Mouse (Mus musculus) heart, postnatal 0 days (tissue): ENCODE data around the gene Dock1. TPM values are rescaled to one million over a fixed set of nuclear protein-coding genes. Genes with fewer than 3 reads are reported as not detected.
A peak's percentile ranks its signal among the peaks of the same experiment; 100 is the strongest.

Source experiments
- ATAC-seq: fragments of 200-750 bp; cut with Nextera tagmentation; 2 replicates; pipeline ENCODE4 v1.8.0; 2017; ENCODE audit warnings: low read depth, moderate number of reproducible peaks, moderate library complexity; ENCODE audit not compliant: insufficient read depth
- DNase-seq: peaks from one replicate; pipeline ENCODE4 v3.0.0-alpha.2; 2016; ENCODE audit warnings: low spot score
- H3K27ac ChIP-seq: fragments of 300-500 bp; sonication (generic); 2 replicates; pipeline ENCODE4 v1.5.1; 2014; ENCODE audit warnings: low read depth, mild to moderate bottlenecking
- H3K27me3 ChIP-seq: fragments of 300-500 bp; sonication (generic); 2 replicates; pipeline ENCODE4 v1.6.1; 2014; ENCODE audit warnings: low read length, mixed read lengths; ENCODE audit not compliant: control insufficient read depth, insufficient read depth
- H3K36me3 ChIP-seq: fragments of 300-500 bp; sonication (generic); replicated peaks from 2 replicates; pipeline ENCODE4 v1.6.1; 2014; ENCODE audit warnings: low read length, mixed read lengths; ENCODE audit not compliant: control insufficient read depth, insufficient read depth
- H3K4me1 ChIP-seq: fragments of 300-500 bp; sonication (generic); 2 replicates; pipeline ENCODE4 v1.6.1; 2014; ENCODE audit warnings: antibody characterized with exemption; ENCODE audit not compliant: control insufficient read depth, insufficient read depth
- H3K4me2 ChIP-seq: fragments of 300-500 bp; sonication (generic); 2 replicates; pipeline ENCODE4 v1.6.1; 2014; ENCODE audit warnings: low read depth, mild to moderate bottlenecking, low read length, moderate library complexity
- H3K4me3 ChIP-seq: fragments of 300-500 bp; sonication (generic); 2 replicates; pipeline ENCODE4 v1.5.1; 2014; ENCODE audit warnings: low read depth, low read length
- H3K9ac ChIP-seq: fragments of 300-500 bp; sonication (generic); replicated peaks from 2 replicates; pipeline ENCODE4 v1.6.1; 2014; ENCODE audit warnings: low read depth, low read length, mixed read lengths
- H3K9me3 ChIP-seq: fragments of 300-500 bp; sonication (generic); replicated peaks from 2 replicates; pipeline ENCODE4 v1.6.1; 2016; ENCODE audit warnings: low read length; ENCODE audit not compliant: control insufficient read depth
- CTCF ChIP-seq: IDR thresholded peaks from 2 replicates; pipeline ENCODE4 v1.5.1; 2016; ENCODE audit warnings: antibody characterized with exemption, control low read depth, low read depth
- EP300 ChIP-seq: IDR thresholded peaks from 2 replicates; pipeline ENCODE4 v1.6.1; 2016; ENCODE audit warnings: antibody characterized with exemption, low read depth
- WGBS: fragments of 180-500 bp; shearing (Covaris S2); extraction: QIAGEN DNeasy Blood & Tissue Kit; methylation state at CpG from one replicate; pipeline ENCODE4 v1.1.7; 2014; 5-methylcytosine and 5-hydroxymethylcytosine counted together
- polyA plus RNA-seq: library from polyadenylated mRNA; unstranded; fragments of >200 nt; fragmentation: Nextera tagmentation; extraction: Ambion mirVana; gene quantifications from 2 replicates; pipeline ENCODE4 v1.2.1, GENCODE M21; 2015
- total RNA-seq: library from RNA; depleted of rRNA; stranded (reverse); fragments of >200 nt; gene quantifications from 2 replicates; pipeline ENCODE4 v1.2.3, GENCODE M21; 2014; ENCODE audit warnings: low replicate concordance

The Dock1 gene
- total and polyA plus RNA-seq, 2 experiments from 2014 or later: 9.7 to 15.2 TPM

DNA sequence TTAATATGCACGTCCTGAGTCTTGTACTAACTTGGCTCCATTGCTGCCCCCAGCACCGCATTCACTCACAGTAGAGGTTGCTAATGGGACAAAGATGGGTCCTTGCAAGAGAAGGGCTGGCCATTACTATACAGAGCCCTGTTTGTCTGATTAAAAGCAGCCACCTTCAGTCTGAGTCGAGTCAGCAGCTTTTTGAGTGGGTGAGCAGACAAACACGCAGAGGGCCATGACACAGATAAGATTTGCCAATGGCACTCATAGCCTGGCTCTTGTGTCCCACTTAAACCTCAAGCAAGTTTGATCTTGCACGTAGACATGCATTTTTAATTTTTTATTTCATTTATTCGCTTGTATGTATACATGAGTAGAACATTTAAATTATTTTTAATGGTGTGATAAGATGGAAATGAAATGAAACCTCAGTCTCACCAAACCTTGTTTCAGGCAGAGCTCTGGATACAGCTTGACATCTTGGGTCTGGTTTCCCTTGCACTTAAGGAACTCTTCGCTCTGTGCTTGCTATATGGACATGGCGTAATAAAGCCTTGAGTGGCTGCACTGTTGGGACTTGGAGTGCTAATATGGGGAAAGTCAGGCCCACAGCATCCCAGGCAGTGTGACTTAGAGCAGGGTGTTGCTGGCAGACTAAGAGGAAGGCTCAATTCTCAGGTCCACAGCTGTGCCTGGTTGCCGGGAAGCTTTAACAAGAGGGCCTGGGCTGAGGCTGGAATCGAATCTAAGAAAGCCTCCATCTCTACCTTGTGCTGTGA is 455.0 kb downstream of the Dock1 start:
- Histone ChIP-seq H3K27me3 (no peaks in the 10 kb centered on the region), H3K27ac (no peak overlapping the region), H3K36me3 (peaks cover 6% of the 10 kb centered on the region), H3K9me3 (no peaks in the 10 kb centered on the region), H3K4me2 (no peak overlapping the region), H3K4me3 (no peak overlapping the region), H3K9ac (no peak overlapping the region), H3K4me1 (no peaks in the 10 kb centered on the region)
- 75% methylated on average over 10 of the region's 10 CpGs for WGBS
- DNase-seq (no peak), ATAC-seq (no peak)
- TF ChIP-seq CTCF (no peak), EP300 (no peak)

DNA sequence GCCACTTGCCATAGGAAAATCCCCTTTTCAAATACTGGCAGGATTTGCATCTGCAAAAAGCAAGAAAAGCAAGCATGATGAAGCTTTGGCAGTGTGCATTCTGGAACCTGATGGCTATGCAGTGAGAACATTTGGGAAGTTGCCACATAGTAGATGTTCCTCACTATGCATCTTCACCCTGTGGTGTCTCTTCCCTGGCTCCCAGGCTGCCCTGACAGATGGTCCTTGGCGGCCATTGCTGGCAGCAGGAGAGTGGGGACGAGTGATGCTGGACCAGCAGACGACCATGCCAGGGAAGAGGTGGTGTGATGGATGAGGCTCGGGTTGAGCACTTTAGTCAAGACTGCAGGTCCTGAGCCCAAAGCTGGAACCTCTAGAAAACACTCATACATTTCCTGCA is 462.0 kb downstream of the Dock1 start:
- TF ChIP-seq CTCF (no peak), EP300 (no peak)
- ATAC-seq: no peak
- no peak overlapping the region for H3K4me2 ChIP-seq
- H3K9ac ChIP-seq: no peak overlapping the region
- H3K27me3 ChIP-seq: no peaks in the 10 kb centered on the region
- H3K27ac ChIP-seq: no peak overlapping the region
- peaks cover 13% of the 10 kb centered on the region for H3K36me3 ChIP-seq
- DNase-seq: no peak
- no peak overlapping the region for H3K4me3 ChIP-seq
- WGBS: 84% methylated on average over 4 of the region's 4 CpGs
- no peaks in the 10 kb centered on the region for H3K9me3 ChIP-seq
- no peaks in the 10 kb centered on the region for H3K4me1 ChIP-seq

DNA sequence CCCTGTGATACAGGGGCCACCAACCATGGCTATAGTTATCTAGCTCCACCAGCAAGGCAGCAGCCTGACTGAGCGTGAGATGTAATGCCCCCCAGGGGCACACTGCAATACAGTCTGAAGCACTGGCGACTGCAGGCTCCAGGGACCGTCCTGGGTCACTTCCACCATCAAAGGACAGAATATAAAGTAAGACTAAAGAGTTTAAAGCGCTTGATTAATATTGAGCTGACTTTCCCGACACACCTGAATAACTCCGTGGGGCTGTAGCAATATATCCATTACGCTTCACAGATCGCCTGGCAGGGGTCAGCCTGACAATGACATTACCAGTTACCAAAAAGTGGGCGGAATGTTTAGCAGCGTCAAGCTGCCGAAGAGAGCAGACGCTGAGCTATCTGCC is 464.2 kb downstream of the Dock1 start:
- H3K9ac ChIP-seq: no peak overlapping the region
- H3K27ac ChIP-seq: no peak overlapping the region
- no peak for DNase-seq
- H3K4me1 ChIP-seq: no peaks in the 10 kb centered on the region
- no peak overlapping the region for H3K4me2 ChIP-seq
- H3K27me3 ChIP-seq: no peaks in the 10 kb centered on the region
- H3K36me3 ChIP-seq: peaks cover 16% of the 10 kb centered on the region
- H3K9me3 ChIP-seq: no peaks in the 10 kb centered on the region
- H3K4me3 ChIP-seq: no peak overlapping the region
- WGBS: 78% methylated on average over 12 of the region's 12 CpGs
- no peak for TF ChIP-seq EP300
- no peak for TF ChIP-seq CTCF
- ATAC-seq: no peak

DNA sequence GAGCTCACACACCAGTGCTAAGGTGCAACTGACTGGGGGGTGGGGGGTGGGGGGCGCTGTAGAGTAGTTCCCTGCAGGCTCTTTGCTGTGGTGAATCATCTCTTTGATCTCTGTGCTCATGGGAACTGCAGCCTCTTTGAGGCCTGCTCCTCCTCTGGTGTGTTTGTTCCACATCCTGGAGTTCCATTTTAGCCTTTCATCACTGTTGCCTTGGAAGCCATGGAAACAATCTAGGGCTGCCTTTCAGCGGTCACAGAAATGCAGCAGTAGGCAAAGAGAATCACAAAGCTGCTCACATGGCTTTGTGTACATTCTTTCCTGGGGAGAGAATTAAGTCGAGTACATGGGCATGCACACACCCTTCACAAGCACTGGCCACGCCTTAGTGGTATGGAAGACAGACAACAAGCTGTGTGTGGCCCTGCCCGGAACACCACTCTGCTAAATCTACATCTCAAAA is 468.7 kb downstream of the Dock1 start:
- ATAC-seq: no peak
- Histone ChIP-seq H3K36me3 (peaks cover 29% of the 10 kb centered on the region), H3K27me3 (no peaks in the 10 kb centered on the region), H3K4me2 (no peak overlapping the region), H3K27ac (no peak overlapping the region), H3K9ac (no peak overlapping the region), H3K4me1 (no peaks in the 10 kb centered on the region), H3K4me3 (no peak overlapping the region), H3K9me3 (no peaks in the 10 kb centered on the region)
- DNase-seq: no peak
- WGBS: 40% methylated on average over 5 of the region's 5 CpGs
- no peak for TF ChIP-seq CTCF
- no peak for TF ChIP-seq EP300

DNA sequence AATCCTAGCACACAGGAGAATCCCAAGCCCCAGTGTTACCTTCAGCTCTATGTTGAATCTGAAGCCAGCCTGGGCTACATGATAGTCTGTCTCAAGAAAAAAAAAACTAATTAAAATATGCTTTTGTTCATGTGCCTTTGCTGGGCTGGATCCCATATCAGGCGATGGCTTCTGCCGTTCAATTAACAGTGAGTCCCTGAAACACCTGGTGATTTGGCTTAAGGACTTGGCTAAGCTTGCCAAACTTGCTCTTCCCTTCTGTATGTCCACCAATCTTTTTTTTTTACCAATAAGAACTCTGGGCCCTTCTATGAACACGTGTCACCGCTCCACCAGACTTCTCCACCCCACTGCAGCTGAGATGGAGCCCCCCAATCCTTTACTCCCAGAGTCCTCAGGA is 474.3 kb downstream of the Dock1 start:
- no peaks in the 10 kb centered on the region for H3K4me1 ChIP-seq
- 92% methylated on average over 4 of the region's 4 CpGs for WGBS
- H3K9ac ChIP-seq: no peak overlapping the region
- DNase-seq (no peak), ATAC-seq (no peak)
- peaks cover 38% of the 10 kb centered on the region for H3K36me3 ChIP-seq
- no peak overlapping the region for H3K4me3 ChIP-seq
- no peaks in the 10 kb centered on the region for H3K27me3 ChIP-seq
- no peak for TF ChIP-seq CTCF
- no peak for TF ChIP-seq EP300
- no peaks in the 10 kb centered on the region for H3K9me3 ChIP-seq
- no peak overlapping the region for H3K4me2 ChIP-seq
- no peak overlapping the region for H3K27ac ChIP-seq

DNA sequence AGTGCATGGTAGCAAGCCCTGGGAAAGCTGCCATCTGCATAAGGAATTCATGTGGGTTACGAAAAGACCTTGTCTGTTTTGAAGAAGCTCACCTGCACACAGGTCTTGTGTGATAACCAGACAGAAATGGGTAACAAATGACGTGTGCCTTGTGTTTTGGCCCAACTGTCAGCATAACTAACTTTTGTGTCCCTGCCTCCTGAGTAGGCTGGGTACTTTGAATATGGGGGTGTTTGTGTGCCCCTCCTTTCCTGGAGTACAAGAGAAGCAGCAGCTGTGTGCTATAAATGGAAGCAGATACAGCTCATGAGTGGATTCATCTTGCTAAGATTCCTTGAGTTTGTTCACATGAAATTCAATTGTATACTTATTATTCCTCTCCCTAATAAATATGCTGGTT is 480.5 kb downstream of the Dock1 start:
- no peak overlapping the region for H3K27ac ChIP-seq
- no peaks in the 10 kb centered on the region for H3K4me1 ChIP-seq
- 64% methylated on average over 2 of the region's 2 CpGs for WGBS
- H3K4me2 ChIP-seq: no peak overlapping the region
- TF ChIP-seq CTCF (no peak), EP300 (no peak)
- H3K27me3 ChIP-seq: no peaks in the 10 kb centered on the region
- H3K9ac ChIP-seq: no peak overlapping the region
- H3K9me3 ChIP-seq: no peaks in the 10 kb centered on the region
- ATAC-seq (no peak), DNase-seq (peak; percentile 27)
- H3K36me3 ChIP-seq: peaks cover 24% of the 10 kb centered on the region
- H3K4me3 ChIP-seq: no peak overlapping the region
